Mouse (Mus musculus): ENCODE data around the gene Nmnat3.

- TF ChIP-seq POLR2A (IDR thresholded peaks at IDR 0.05; ENCODE audit: extremely low read depth, insufficient read depth, low read length): no peak
- no peak for TF ChIP-seq CTCF (IDR thresholded peaks at IDR 0.05; ENCODE audit: low read depth, low read length)
Observed at GRCm38 (mm10) chr9:98380593-98380992, 93.4 kb downstream of the Nmnat3 start.

All from liver, adult 2 months (tissue).